Mouse (Mus musculus): ENCODE measurements around the gene Ddx25. TPM values are rescaled to one million over a fixed set of nuclear protein-coding genes. Genes with fewer than 3 reads are reported as not detected.
A peak's percentile ranks its signal among the peaks of the same experiment; 100 is the strongest.

Ddx25 gene
- total and polyA plus RNA-seq, 2 experiments: 0.01 TPM; not detected in 1

GRCm38 (mm10) chr9:35545704-35546103 is 12.6 kb downstream of the Ddx25 start:
- H3K36me3 ChIP-seq (ENCODE audit: control insufficient read depth, insufficient read depth, low read length): no peaks in the 10 kb centered on the region
- TF ChIP-seq CTCF (IDR thresholded peaks at IDR 0.05; ENCODE audit: low read depth, low read length) (no peak), POLR2A (IDR thresholded peaks at IDR 0.05; ENCODE audit: extremely low read depth, insufficient read depth, low read length) (no peak)
- no peak for DNase-seq (ENCODE audit: extremely low read depth, low read depth, low spot score)
- no peaks in the 10 kb centered on the region for H3K79me2 ChIP-seq (ENCODE audit: control insufficient read depth, insufficient read depth, low read length)
- H3K4me1 ChIP-seq (ENCODE audit: control insufficient read depth, insufficient read depth, low read length): no peaks in the 10 kb centered on the region
- H3K27ac ChIP-seq (replicated peaks; ENCODE audit: insufficient read depth, low read depth, low read length): no peak overlapping the region
- 71% methylated on average over 12 of the region's 12 CpGs for WGBS
- no peaks in the 10 kb centered on the region for H3K27me3 ChIP-seq (ENCODE audit: control insufficient read depth, insufficient read depth, low read length)
- no peak overlapping the region for H3K4me3 ChIP-seq (ENCODE audit: insufficient read depth, low read depth, low read length)
- no peak overlapping the region for H3K9ac ChIP-seq (ENCODE audit: low read depth, low read length)

- no peak overlapping the region for H3K27ac ChIP-seq (replicated peaks; ENCODE audit: insufficient read depth, low read depth, low read length)
- TF ChIP-seq CTCF (IDR thresholded peaks at IDR 0.05; ENCODE audit: low read depth, low read length) (no peak), POLR2A (IDR thresholded peaks at IDR 0.05; ENCODE audit: extremely low read depth, insufficient read depth, low read length) (no peak)
- H3K79me2 ChIP-seq (ENCODE audit: control insufficient read depth, insufficient read depth, low read length): no peaks in the 10 kb centered on the region
- peak; percentile 53 for DNase-seq (ENCODE audit: extremely low read depth, low read depth, low spot score)
- H3K4me1 ChIP-seq (ENCODE audit: control insufficient read depth, insufficient read depth, low read length): no peaks in the 10 kb centered on the region
- 19% methylated on average over 2 of the region's 2 CpGs for WGBS
- no peak overlapping the region for H3K9ac ChIP-seq (ENCODE audit: low read depth, low read length)
- H3K4me3 ChIP-seq (ENCODE audit: insufficient read depth, low read depth, low read length): no peak overlapping the region
- H3K36me3 ChIP-seq (ENCODE audit: control insufficient read depth, insufficient read depth, low read length): no peaks in the 10 kb centered on the region
- no peaks in the 10 kb centered on the region for H3K27me3 ChIP-seq (ENCODE audit: control insufficient read depth, insufficient read depth, low read length)
Measured at GRCm38 (mm10) chr9:35544666-35545065, 13.7 kb downstream of the Ddx25 start.

- no peaks in the 10 kb centered on the region for H3K36me3 ChIP-seq (ENCODE audit: control insufficient read depth, insufficient read depth, low read length)
- no peak overlapping the region for H3K4me3 ChIP-seq (ENCODE audit: insufficient read depth, low read depth, low read length)
- no peak overlapping the region for H3K9ac ChIP-seq (ENCODE audit: low read depth, low read length)
- WGBS: 88% methylated on average over 14 of the region's 14 CpGs
- no peak for DNase-seq (ENCODE audit: extremely low read depth, low read depth, low spot score)
- no peaks in the 10 kb centered on the region for H3K79me2 ChIP-seq (ENCODE audit: control insufficient read depth, insufficient read depth, low read length)
- no peaks in the 10 kb centered on the region for H3K27me3 ChIP-seq (ENCODE audit: control insufficient read depth, insufficient read depth, low read length)
- no peak overlapping the region for H3K27ac ChIP-seq (replicated peaks; ENCODE audit: insufficient read depth, low read depth, low read length)
- no peaks in the 10 kb centered on the region for H3K4me1 ChIP-seq (ENCODE audit: control insufficient read depth, insufficient read depth, low read length)
- no peak for TF ChIP-seq CTCF (IDR thresholded peaks at IDR 0.05; ENCODE audit: low read depth, low read length)
- no peak for TF ChIP-seq POLR2A (IDR thresholded peaks at IDR 0.05; ENCODE audit: extremely low read depth, insufficient read depth, low read length)
Measured at GRCm38 (mm10) chr9:35543099-35543860, 15.0 kb downstream of the Ddx25 start.

DNA sequence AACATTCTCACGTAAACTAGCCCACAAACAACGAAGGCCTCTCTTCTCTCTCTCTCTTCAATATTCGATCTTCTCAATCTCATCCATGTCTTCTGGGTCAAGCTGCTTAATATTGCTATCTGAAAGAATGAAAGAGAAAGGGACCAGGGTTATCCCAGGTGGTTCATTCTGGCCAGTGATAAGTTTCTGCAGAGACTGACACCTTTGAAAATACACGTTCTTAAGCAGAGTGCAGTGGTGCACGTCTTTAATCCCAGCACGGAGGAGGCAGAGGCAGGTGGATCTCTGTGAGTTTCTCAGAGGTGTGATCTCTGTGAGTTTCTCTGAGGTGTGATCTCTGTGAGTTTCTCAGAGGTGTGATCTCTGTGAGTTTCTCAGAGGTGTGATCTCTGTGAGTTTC is 16.4 kb downstream of the Ddx25 start:
- Histone ChIP-seq H3K79me2 (ENCODE audit: control insufficient read depth, insufficient read depth, low read length) (no peaks in the 10 kb centered on the region), H3K27ac (replicated peaks; ENCODE audit: insufficient read depth, low read depth, low read length) (no peak overlapping the region), H3K9ac (ENCODE audit: low read depth, low read length) (no peak overlapping the region), H3K4me3 (ENCODE audit: insufficient read depth, low read depth, low read length) (no peak overlapping the region), H3K36me3 (ENCODE audit: control insufficient read depth, insufficient read depth, low read length) (no peaks in the 10 kb centered on the region), H3K4me1 (ENCODE audit: control insufficient read depth, insufficient read depth, low read length) (no peaks in the 10 kb centered on the region), H3K27me3 (ENCODE audit: control insufficient read depth, insufficient read depth, low read length) (no peaks in the 10 kb centered on the region)
- DNase-seq (ENCODE audit: extremely low read depth, low read depth, low spot score): no peak
- 55% methylated on average over 6 of the region's 6 CpGs for WGBS
- no peak for TF ChIP-seq CTCF (IDR thresholded peaks at IDR 0.05; ENCODE audit: low read depth, low read length)

GRCm38 (mm10) chr9:35541488-35541887 is 16.8 kb downstream of the Ddx25 start:
- Histone ChIP-seq H3K27ac (replicated peaks; ENCODE audit: insufficient read depth, low read depth, low read length) (no peak overlapping the region), H3K36me3 (ENCODE audit: control insufficient read depth, insufficient read depth, low read length) (no peaks in the 10 kb centered on the region), H3K79me2 (ENCODE audit: control insufficient read depth, insufficient read depth, low read length) (no peaks in the 10 kb centered on the region), H3K9ac (ENCODE audit: low read depth, low read length) (no peak overlapping the region), H3K4me1 (ENCODE audit: control insufficient read depth, insufficient read depth, low read length) (no peaks in the 10 kb centered on the region), H3K4me3 (ENCODE audit: insufficient read depth, low read depth, low read length) (no peak overlapping the region), H3K27me3 (ENCODE audit: control insufficient read depth, insufficient read depth, low read length) (no peaks in the 10 kb centered on the region)
- peak; percentile 35 for DNase-seq (ENCODE audit: extremely low read depth, low read depth, low spot score)
- WGBS: 9% methylated on average over 6 of the region's 6 CpGs
- no peak for TF ChIP-seq POLR2A (IDR thresholded peaks at IDR 0.05; ENCODE audit: extremely low read depth, insufficient read depth, low read length)
- TF ChIP-seq CTCF (IDR thresholded peaks at IDR 0.05; ENCODE audit: low read depth, low read length): peak; percentile 67

GRCm38 (mm10) chr9:35541024-35541423 is 17.3 kb downstream of the Ddx25 start:
- no peaks in the 10 kb centered on the region for H3K36me3 ChIP-seq (ENCODE audit: control insufficient read depth, insufficient read depth, low read length)
- H3K27me3 ChIP-seq (ENCODE audit: control insufficient read depth, insufficient read depth, low read length): no peaks in the 10 kb centered on the region
- no peak for DNase-seq (ENCODE audit: extremely low read depth, low read depth, low spot score)
- H3K79me2 ChIP-seq (ENCODE audit: control insufficient read depth, insufficient read depth, low read length): no peaks in the 10 kb centered on the region
- no peak overlapping the region for H3K4me3 ChIP-seq (ENCODE audit: insufficient read depth, low read depth, low read length)
- TF ChIP-seq POLR2A (IDR thresholded peaks at IDR 0.05; ENCODE audit: extremely low read depth, insufficient read depth, low read length): no peak
- no peak for TF ChIP-seq CTCF (IDR thresholded peaks at IDR 0.05; ENCODE audit: low read depth, low read length)
- H3K4me1 ChIP-seq (ENCODE audit: control insufficient read depth, insufficient read depth, low read length): no peaks in the 10 kb centered on the region
- WGBS: 81% methylated on average over 5 of the region's 5 CpGs
- H3K9ac ChIP-seq (ENCODE audit: low read depth, low read length): no peak overlapping the region
- H3K27ac ChIP-seq (replicated peaks; ENCODE audit: insufficient read depth, low read depth, low read length): no peak overlapping the region

Measured in liver, adult 2 months (tissue).